Mouse (Mus musculus) brain, adult 10 weeks (tissue): Measurements from ENCODE around the gene Trim5. TPM values are rescaled to one million over a fixed set of nuclear protein-coding genes. Genes with fewer than 3 reads are reported as not detected.

Source experiments
- polyA plus RNA-seq: library from polyadenylated mRNA; stranded (reverse); fragments of 350-450 nt; fragmentation: Illumina TruSeq; extraction: RNeasy Lipid Tissue Mini Kit (QIAGEN cat#74804); gene quantifications from one replicate; pipeline ENCODE4 v1.2.3, GENCODE M21; 2015; ENCODE audit warnings: low read depth, low replicate concordance

The Trim5 gene
- 0.40 TPM for polyA plus RNA-seq

DNA sequence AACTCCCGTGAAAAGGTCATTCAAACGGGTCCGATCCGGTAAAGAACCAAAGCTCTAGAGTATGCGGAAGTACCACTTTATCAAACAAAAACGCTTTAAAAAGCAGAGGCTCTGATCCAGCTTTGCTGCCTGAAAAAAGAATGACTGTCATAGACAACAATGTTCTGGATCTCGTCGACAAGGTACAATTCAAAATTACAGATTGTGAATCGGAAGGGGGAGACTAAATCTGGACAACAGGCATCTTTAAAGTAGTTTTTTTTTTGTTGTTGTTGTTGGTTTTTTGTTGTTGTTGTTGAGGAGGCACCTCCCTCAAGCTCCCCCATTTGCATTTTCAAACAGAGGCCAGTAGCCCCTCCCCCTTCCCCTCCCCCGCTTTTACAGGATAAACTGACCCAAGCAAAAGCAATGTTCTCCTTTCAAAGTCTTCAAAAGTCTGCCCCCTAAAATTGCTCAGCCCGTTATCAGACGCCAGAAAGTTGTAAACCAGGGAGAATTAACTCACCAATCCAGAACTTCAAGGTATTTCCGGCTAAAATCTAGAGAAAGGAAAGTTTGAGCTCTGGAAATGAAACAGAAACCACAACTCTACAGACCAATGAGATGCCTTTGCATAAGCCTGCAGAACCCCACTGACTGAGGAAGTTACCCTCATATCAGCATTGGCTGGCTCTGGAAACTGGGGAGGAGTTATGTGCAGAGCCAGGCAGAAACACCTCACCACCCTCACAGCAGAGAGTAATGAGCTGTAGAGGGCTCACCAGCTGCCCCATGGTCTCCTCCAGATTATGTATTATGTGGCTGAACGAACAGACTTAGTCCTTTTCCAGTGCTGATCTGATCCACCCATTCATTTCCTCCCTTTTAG is at the start of gene Trim5:
Gene Trim5, minus strand, starts transcription at position 519 of the 868 bp plus-strand sequence.

GRCm38 (mm10) chr7:104329171-104329570 is 41.3 kb upstream of the Trim5 start, which contains the start of gene Trim34b:
Gene Trim34b, plus strand, starts transcription at chr7:104329471.

GRCm38 (mm10) chr7:104315369-104316080 is 27.6 kb upstream of the Trim5 start, which contains the start of gene Trim12a:
Gene Trim12a, minus strand, starts transcription at chr7:104315466.

DNA sequence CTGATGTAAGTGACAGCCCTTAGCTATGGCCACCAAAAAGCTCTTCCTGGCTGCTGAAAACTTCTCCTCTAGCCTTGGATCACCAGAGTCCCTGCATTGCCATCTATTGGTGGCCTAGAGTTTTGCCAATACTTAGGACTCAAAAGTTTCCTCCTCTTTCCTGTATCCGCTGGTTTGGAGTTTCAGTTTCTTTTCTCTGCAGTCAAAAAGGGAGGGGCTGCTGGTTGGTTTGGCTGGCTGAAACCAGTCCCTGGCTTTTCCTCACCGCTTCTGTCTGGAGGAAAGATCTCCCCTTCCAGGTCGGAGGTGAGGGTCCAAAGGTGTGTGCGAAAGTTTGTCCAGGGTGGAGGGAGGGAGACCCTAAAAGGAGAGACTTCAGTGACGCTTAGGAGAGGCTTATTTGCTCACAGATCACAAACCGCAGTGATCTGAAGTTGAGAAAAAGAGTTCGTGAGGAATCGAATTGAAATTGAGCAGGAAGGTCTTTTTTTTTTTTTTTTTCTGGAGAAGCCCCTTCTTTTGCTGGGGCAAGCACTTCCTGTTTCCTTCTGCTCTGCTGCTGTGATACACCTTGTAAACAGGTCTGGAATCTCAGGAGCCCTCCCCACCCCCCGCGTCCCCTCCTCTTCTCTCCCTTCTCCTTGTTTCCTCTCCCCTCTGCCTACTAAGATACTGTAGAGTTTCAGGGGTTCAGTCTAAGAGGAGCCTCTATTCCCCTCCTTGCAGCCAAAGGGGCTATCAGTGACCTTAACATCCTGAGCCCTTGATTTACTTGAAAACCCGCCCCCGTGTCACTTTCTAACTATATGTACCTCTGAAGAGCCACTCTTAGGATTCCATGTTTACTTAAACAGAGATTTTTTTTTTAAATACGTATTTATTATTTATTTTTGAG is 43.4 kb downstream of the Trim5 start, which contains the start of gene Trim34a:
Gene Trim34a, plus strand, starts transcription at position 171 of the 895 bp plus-strand sequence.

DNA sequence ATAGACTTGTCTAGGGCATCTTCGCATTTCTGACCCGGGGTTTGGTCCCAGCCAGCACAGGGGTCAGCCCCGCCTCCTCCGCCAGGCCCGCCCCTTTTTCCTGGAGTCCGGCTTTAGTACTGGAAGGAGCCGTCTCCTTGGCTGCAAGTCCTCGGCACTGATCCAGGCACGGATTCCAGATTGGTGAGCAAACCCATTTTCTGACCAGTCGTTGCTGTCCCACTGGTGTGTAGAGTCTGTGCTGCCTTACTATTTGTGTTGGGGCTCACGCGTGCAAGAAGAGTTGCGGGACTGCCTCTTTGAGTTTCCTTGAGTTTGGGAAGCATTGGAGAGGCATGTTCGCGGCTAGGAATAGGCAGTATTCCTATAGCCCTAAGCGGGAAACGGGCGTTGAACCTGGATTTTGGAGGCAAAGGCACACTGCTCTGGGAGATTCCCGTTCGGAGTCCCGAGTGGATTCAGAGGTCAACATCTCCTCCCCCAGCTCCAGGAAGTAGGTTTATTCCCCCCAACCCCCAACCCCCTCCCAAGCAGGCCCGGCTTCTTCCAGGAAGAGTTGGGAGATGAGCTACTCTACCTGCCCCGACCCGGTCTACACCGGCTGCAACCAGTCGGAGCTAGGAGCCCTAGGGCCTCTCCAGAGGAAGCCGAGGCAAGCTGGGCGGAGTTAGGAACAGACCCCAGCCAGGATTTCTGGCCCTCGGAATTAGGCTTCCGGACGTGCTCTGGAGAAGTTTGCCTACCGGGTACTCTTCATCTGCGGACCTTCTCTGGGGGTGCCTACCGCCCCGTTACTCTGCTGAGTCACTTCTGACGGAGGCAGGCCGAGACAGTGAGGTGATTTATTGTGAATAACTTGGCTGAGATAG is 69.0 kb downstream of the Trim5 start, which contains the start of gene Trim6:
Gene Trim6, plus strand, starts transcription at position 93 of the 869 bp plus-strand sequence.

Other genes starting within 250 kb of the Trim5 start
- gene Olfr642, start 235.4 kb downstream of the Trim5 start, polyA plus RNA-seq, result not detected
- gene 4930516K23Rik, start 226.6 kb downstream of the Trim5 start, polyA plus RNA-seq, result not detected
- gene Olfr644, start 216.2 kb downstream of the Trim5 start, polyA plus RNA-seq, result not detected
- gene Olfr645, start 202.6 kb downstream of the Trim5 start, polyA plus RNA-seq, result not detected
- gene Olfr646, start 183.2 kb downstream of the Trim5 start, polyA plus RNA-seq, result not detected
- gene Ubqln5, start 158.3 kb downstream of the Trim5 start, polyA plus RNA-seq, result not detected
- not detected for gene Olfr643, start 150.7 kb downstream of the Trim5 start, polyA plus RNA-seq
- not detected for gene Ubqln3, start 144.8 kb downstream of the Trim5 start, polyA plus RNA-seq
- not detected for gene Ubqlnl, start 137.5 kb downstream of the Trim5 start, polyA plus RNA-seq
- 0.36 TPM for gene Olfm5, start 123.3 kb downstream of the Trim5 start, polyA plus RNA-seq
- gene Olfr648, start 104.7 kb downstream of the Trim5 start, polyA plus RNA-seq, result not detected
- not detected for gene Olfr649, start 92.1 kb downstream of the Trim5 start, polyA plus RNA-seq
- 0.15 TPM for gene Trim6, start 69.3 kb downstream of the Trim5 start, polyA plus RNA-seq
- gene Trim34a, start 43.6 kb downstream of the Trim5 start, polyA plus RNA-seq, result 2.8 TPM
- gene Trim12a, start 27.4 kb upstream of the Trim5 start, polyA plus RNA-seq, result 5.5 TPM
- not detected for gene Trim34b, start 41.4 kb upstream of the Trim5 start, polyA plus RNA-seq
- gene Trim12c, start 65.3 kb upstream of the Trim5 start, polyA plus RNA-seq, result 2.2 TPM
- not detected for gene Trim30b, start 81.8 kb upstream of the Trim5 start, polyA plus RNA-seq
- not detected for gene Trim30c, start 112.7 kb upstream of the Trim5 start, polyA plus RNA-seq
- 1.9 TPM for gene Trim30a, start 177.1 kb upstream of the Trim5 start, polyA plus RNA-seq
- gene Trim30d, start 219.8 kb upstream of the Trim5 start, polyA plus RNA-seq, result 1.5 TPM